ENCODE assay signal across 8 mouse cellular contexts in the genomic region with DNA sequence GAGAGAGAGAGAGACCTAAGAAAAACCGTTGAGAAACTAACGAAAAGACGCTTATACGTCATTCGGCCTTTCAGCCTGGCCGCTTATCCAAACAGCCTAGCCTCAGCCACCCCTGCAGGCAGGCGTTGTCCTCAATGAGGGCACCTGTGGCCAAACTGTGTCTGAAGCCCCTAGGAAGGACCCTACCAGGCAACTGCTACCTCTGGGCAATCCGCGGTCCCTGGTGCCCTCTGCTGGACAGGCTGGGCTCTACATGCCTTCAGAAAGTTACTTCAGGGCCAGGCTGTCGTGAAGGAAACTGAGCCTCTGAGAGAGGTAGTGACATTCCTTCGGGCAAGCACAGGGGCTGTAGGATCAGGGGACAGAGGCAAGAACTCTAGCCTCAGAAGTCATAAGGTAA.
A peak's percentile ranks its signal among the peaks of the same experiment; 100 is the strongest.
DNase-seq lines count a peak whose midpoint lies in the region; ATAC-seq and TF ChIP-seq lines count a peak whose summit lies in the region.

No protein-coding gene starts in this region.

- no peaks in the 10 kb centered on the region for H3K27me3 ChIP-seq in forebrain, embryonic 14.5 days (replicated peaks; ENCODE audit: control insufficient read depth, insufficient read depth, low read length)
- H3K27me3 ChIP-seq in hindbrain, embryonic 14.5 days (ENCODE audit: control insufficient read depth, insufficient read depth, low read length): 0 out of 2 replicates have a peak, but pooled peaks cover 2% of the 10 kb centered on the region
- H3K27me3 ChIP-seq in limb, embryonic 14.5 days (ENCODE audit: control insufficient read depth, insufficient read depth, low read length): no peaks in the 10 kb centered on the region
- H3K27me3 ChIP-seq in midbrain, embryonic 13.5 days: peaks cover 20% of the 10 kb centered on the region
- H3K27me3 ChIP-seq in spleen, adult 2 months (ENCODE audit: control insufficient read depth, insufficient read depth, low read length): no peaks in the 10 kb centered on the region

- WGBS in forebrain, embryonic 14.5 days: 4% methylated on average over 11 of the region's 11 CpGs
- WGBS in hindbrain, embryonic 14.5 days: 8% methylated on average over 11 of the region's 11 CpGs
- 2% methylated on average over 11 of the region's 11 CpGs for WGBS in limb, embryonic 14.5 days
- WGBS in midbrain, embryonic 13.5 days: 5% methylated on average over 11 of the region's 11 CpGs
- 2% methylated on average over 11 of the region's 11 CpGs for WGBS in spleen, adult 2 months

- no peak overlapping the region for H3K27ac ChIP-seq in forebrain, embryonic 14.5 days (ENCODE audit: low read depth, low read length)
- no peak overlapping the region for H3K27ac ChIP-seq in hindbrain, embryonic 14.5 days
- H3K27ac ChIP-seq in limb, embryonic 14.5 days (replicated peaks; ENCODE audit: low read depth, low read length): no peak overlapping the region
- no peak overlapping the region for H3K27ac ChIP-seq in midbrain, embryonic 13.5 days
- no peak overlapping the region for H3K27ac ChIP-seq in spleen, adult 2 months (ENCODE audit: insufficient read depth, low read length)

- H3K9ac ChIP-seq in forebrain, embryonic 14.5 days (ENCODE audit: low read length): no peak overlapping the region
- no peak overlapping the region for H3K9ac ChIP-seq in hindbrain, embryonic 14.5 days
- no peak overlapping the region for H3K9ac ChIP-seq in limb, embryonic 14.5 days (ENCODE audit: low read depth, low read length, severe bottlenecking)
- no peak overlapping the region for H3K9ac ChIP-seq in midbrain, embryonic 13.5 days (replicated peaks)

- H3K4me2 ChIP-seq in forebrain, embryonic 14.5 days (ENCODE audit: low read length): no peak overlapping the region
- H3K4me2 ChIP-seq in hindbrain, embryonic 14.5 days (replicated peaks): no peak overlapping the region
- peak overlapping the region; percentile 36 for H3K4me2 ChIP-seq in limb, embryonic 14.5 days (replicated peaks; ENCODE audit: low read depth, low read length, severe bottlenecking)
- H3K4me2 ChIP-seq in midbrain, embryonic 13.5 days (replicated peaks): 0 out of 2 replicates have a peak overlapping the region, but pooled peaks have one; percentile 6

- peak; percentile 63 for DNase-seq in gastrocnemius, adult 18-20 months (ENCODE audit: low spot score)
- no peak for DNase-seq in gastrocnemius, postnatal 25 days
- peak; percentile 76 for DNase-seq in brain, embryonic 14.5 days (ENCODE audit: low read depth)
- DNase-seq in forebrain, embryonic 14.5 days (ENCODE audit: low spot score): peak; percentile 74
- peak; percentile 84 for DNase-seq in hindbrain, embryonic 14.5 days (ENCODE audit: low spot score)
- DNase-seq in limb, embryonic 14.5 days (ENCODE audit: low spot score): peak; percentile 71
- DNase-seq in spleen, adult 2 months (ENCODE audit: low read depth in 1 of 2, low spot score in 2 of 2): peak; percentile 35 to 53

- no peaks in the 10 kb centered on the region for H3K9me3 ChIP-seq in forebrain, embryonic 14.5 days (replicated peaks; ENCODE audit: control insufficient read depth, low read length)
- no peaks in the 10 kb centered on the region for H3K9me3 ChIP-seq in hindbrain, embryonic 14.5 days (ENCODE audit: control insufficient read depth, low read length)
- no peaks in the 10 kb centered on the region for H3K9me3 ChIP-seq in limb, embryonic 14.5 days (ENCODE audit: control insufficient read depth, low read length)
- no peaks in the 10 kb centered on the region for H3K9me3 ChIP-seq in midbrain, embryonic 13.5 days

- TF ChIP-seq CTCF in brain, embryonic 14.5 days (IDR thresholded peaks at IDR 0.05; ENCODE audit: borderline replicate concordance, extremely low read depth, insufficient read depth, insufficient read length): peak; percentile 99
- TF ChIP-seq CTCF in spleen, adult 2 months (IDR thresholded peaks at IDR 0.05; ENCODE audit: extremely low read depth, insufficient read depth, insufficient read length, insufficient replicate concordance): peak; percentile 98

- no peak overlapping the region for H3K4me3 ChIP-seq in forebrain, embryonic 14.5 days (ENCODE audit: low read depth, low read length)
- H3K4me3 ChIP-seq in hindbrain, embryonic 14.5 days (replicated peaks; ENCODE audit: low read length): no peak overlapping the region
- no peak overlapping the region for H3K4me3 ChIP-seq in limb, embryonic 14.5 days (replicated peaks; ENCODE audit: low read length)
- H3K4me3 ChIP-seq in midbrain, embryonic 13.5 days (replicated peaks): no peak overlapping the region
- no peak overlapping the region for H3K4me3 ChIP-seq in spleen, adult 2 months (ENCODE audit: extremely low read depth, insufficient read depth, insufficient read length)

- H3K36me3 ChIP-seq in forebrain, embryonic 14.5 days (ENCODE audit: control insufficient read depth, insufficient read depth, low read length): peaks cover 22% of the 10 kb centered on the region; the same call in 1 of the 2 replicates
- no peaks in the 10 kb centered on the region; the same call in 1 of the 2 replicates for H3K36me3 ChIP-seq in hindbrain, embryonic 14.5 days (replicated peaks; ENCODE audit: control insufficient read depth, insufficient read depth)
- peaks cover 13% of the 10 kb centered on the region for H3K36me3 ChIP-seq in limb, embryonic 14.5 days (ENCODE audit: control insufficient read depth, insufficient read depth, low read length)
- H3K36me3 ChIP-seq in midbrain, embryonic 13.5 days: peaks cover 30% of the 10 kb centered on the region
- peaks cover 29% of the 10 kb centered on the region for H3K36me3 ChIP-seq in spleen, adult 2 months (ENCODE audit: control insufficient read depth, insufficient read depth, low read length)

- no peaks in the 10 kb centered on the region for H3K4me1 ChIP-seq in forebrain, embryonic 14.5 days (ENCODE audit: control insufficient read depth, insufficient read depth, low read length)
- H3K4me1 ChIP-seq in hindbrain, embryonic 14.5 days (replicated peaks; ENCODE audit: control insufficient read depth, insufficient read depth, low read length): peaks cover 6% of the 10 kb centered on the region
- H3K4me1 ChIP-seq in limb, embryonic 14.5 days (ENCODE audit: control insufficient read depth, insufficient read depth, low read length): 0 out of 2 replicates have a peak, but pooled peaks cover 2% of the 10 kb centered on the region
- peaks cover 13% of the 10 kb centered on the region for H3K4me1 ChIP-seq in midbrain, embryonic 13.5 days (replicated peaks)
- H3K4me1 ChIP-seq in spleen, adult 2 months (ENCODE audit: control insufficient read depth, insufficient read depth, insufficient read length): no peaks in the 10 kb centered on the region

- no peak for TF ChIP-seq POLR2A in brain, embryonic 14.5 days (IDR thresholded peaks at IDR 0.05; ENCODE audit: borderline replicate concordance, extremely low read depth, insufficient read depth, insufficient read length, poor library complexity, severe bottlenecking)
- TF ChIP-seq POLR2A in limb, embryonic 14.5 days (IDR thresholded peaks at IDR 0.05; ENCODE audit: borderline replicate concordance, extremely low read depth, insufficient read depth, insufficient read length): no peak
- no peak for TF ChIP-seq POLR2A in spleen, adult 2 months (IDR thresholded peaks at IDR 0.05; ENCODE audit: low read depth, low read length)

- peak; percentile 76 for ATAC-seq in forebrain, embryonic 14.5 days
- peak; percentile 38; the same call in 1 of the 2 replicates for ATAC-seq in hindbrain, embryonic 14.5 days (ENCODE audit: low FRiP score)
- ATAC-seq in limb, embryonic 14.5 days (ENCODE audit: low FRiP score, low read depth): peak; percentile 60; the same call in 1 of the 2 replicates
- ATAC-seq in midbrain, embryonic 13.5 days: no peak; the same call in 1 of the 2 replicates

Comparison
In these comparisons a context has a peak if more than half of its experiments do, and no peak if none do; other contexts are left out.
1. H3K4me2 ChIP-seq: peak in limb, embryonic 14.5 days (single experiment) and midbrain, embryonic 13.5 days (single experiment); none in forebrain, embryonic 14.5 days (single experiment) and hindbrain, embryonic 14.5 days (single experiment).